Mouse (Mus musculus) right cerebral cortex, postnatal 10 days (tissue): ENCODE measurements at regions not wholly inside any gene's neighbourhood (a gene's known extent, or its start where the extent isn't known, plus 50 kb on each side); places are given as distances from the start of the nearest gene placed in this dataset.

ENCODE experiments used
- DNase-seq, 2 experiments: peaks; one replicate each; pipeline ENCODE4 v3.0.0; 2021; ENCODE audit warnings: low spot score in 2 of 2

DNA sequence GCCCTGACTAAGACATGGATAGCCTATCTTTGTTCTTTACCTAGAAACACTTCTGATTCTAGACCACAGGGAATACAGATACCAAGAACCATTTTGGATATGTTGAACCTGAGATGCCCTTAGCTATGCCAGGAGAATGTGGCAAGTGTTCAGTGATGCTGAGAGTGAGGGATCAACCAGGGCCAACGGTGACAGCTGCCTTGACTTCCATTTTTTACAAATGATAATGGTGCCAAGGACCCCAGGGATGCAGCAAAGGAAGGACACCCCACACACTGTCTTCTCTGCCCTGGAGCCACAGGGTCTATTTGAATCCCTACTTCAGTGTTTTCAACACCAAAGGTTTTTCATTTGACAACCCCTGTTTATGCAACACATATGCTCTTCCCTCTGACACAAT is 174.4 kb downstream of the Gsdmc2 start:
- no peak for DNase-seq

DNA sequence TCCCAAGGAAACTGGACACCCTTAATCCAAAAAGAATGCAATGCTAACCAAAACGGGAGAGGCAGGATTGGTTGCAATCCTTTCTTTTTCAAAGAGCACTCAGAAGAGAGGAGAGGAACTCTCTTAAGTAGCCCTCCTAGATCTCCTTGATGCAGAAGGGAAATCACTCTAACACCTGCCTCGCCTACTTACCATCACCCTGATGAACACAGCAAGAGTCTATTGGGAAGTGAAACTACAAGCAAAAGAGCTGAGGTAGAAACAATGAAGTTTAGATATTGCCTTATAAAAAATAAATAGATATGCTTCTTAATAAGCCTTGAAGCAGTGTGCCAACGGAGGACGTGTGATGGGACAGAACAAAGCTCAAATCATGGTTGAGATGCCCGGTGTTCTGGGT is 177.4 kb downstream of the Gsdmc2 start:
- DNase-seq, result no peak

DNA sequence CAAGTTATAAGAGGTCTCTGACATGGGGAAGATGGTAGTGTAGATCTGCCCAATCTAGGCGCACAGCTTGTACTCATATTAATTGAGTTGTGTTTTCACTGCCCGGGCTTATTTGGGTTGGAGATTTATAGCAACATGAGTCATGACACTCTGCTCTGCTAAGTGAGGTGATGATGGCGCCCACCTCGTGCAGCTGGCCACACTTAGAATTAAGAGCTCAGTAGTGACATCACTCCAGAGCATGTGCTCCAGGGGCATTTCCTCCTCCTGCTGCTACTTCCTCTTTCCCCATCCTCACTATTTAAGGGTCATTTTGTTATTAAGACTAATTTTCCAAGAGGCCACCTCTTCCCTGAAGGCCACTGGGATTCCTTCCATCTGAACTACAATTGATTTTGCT is 179.5 kb downstream of the Gsdmc2 start:
- DNase-seq, result no peak

DNA sequence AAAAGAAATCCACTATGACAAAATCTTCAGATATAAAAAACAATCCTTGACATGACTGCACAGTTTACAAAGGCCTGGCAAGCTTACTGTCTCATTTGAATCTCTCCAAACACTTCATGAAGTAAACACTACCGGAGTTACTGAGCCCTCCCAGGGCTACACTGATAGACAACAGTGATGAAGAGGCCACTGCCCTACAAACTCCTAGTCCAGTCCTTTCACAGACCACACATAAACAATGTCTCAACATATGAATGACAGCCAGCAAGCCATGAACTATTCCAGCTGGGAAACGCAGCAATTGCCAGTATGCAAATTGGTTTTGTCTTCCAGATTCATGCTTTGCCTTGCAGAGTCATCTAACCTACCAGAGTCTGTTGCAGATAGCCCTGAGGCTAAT is 180.1 kb downstream of the Gsdmc2 start:
- no peak for DNase-seq

DNA sequence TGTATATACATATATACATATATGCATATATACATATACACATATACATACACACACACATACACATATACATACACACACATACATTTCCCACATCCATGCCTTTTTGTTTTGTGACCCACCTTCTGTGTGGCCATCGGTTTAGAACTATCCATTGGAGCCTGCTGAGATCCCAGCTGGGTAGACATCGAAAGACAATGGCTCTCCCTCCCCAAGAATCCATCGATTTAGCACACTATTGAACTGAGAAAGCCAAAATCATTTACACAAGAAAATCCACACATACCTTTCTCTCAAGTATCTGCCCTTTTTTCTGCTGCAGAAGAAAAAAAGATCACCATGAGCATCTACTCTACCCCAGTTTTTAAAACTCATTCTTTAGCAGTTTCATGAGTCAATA is 182.8 kb downstream of the Gsdmc2 start:
- DNase-seq, result no peak

DNA sequence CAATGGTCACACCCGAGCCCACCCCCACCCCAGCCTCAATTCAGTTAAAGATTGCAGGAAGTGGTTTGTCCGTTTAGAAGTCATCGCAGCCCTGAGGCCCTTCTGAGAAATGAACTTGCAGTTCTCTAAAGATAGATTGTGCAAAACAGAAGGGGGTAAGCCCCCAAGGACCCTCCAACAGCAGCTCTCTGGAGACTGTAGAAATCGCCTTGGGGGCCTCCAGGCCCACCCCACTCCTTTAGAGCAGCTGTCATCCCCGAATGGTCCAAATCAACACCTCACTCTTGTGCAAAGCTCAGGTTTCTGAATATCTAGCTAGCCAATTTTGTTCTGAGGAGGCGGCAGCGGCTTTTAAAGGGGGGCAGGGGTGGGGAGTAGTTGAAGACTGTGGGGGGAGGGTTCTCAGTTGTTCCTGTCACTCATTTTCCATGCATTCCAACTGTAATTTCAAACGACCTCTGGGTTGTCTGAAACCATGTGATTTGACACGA is 186.9 kb downstream of the Gsdmc2 start:
- no peak for DNase-seq

DNA sequence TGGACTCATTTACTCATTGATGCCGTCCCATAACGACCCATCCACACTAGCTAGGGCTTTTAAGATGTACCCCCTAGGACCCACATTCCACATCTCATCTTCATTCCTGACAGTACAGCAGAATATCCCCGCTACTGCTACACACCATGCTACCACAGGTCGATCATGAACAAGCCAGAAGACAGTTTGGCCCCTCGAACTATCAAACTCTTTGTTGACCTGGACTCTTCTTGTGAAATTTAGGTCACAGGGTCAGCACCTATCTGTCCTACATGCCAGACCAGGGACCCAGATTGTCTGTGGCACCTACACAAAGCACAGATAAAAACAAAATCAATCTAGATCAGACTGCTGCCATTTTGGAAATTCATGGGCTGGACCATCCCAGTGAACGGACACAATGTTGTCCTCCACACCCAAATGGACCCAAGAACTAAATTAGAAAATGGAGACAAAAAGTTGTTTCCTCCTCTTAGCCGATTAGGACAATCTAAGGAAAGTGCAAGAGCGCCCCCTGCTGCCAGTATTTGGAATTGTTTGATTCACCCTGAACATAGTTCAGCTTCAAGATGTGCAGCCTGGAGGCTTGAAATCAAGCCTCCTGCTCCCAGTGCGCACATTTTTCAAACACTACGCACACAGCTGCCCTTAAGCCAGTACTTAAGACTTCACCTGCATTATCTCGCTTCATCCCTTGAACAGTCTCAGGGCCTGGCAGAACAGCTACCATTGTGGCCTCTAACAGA is 192.6 kb downstream of the Gsdmc2 start:
- peak; percentile 86 to 93 for DNase-seq

DNA sequence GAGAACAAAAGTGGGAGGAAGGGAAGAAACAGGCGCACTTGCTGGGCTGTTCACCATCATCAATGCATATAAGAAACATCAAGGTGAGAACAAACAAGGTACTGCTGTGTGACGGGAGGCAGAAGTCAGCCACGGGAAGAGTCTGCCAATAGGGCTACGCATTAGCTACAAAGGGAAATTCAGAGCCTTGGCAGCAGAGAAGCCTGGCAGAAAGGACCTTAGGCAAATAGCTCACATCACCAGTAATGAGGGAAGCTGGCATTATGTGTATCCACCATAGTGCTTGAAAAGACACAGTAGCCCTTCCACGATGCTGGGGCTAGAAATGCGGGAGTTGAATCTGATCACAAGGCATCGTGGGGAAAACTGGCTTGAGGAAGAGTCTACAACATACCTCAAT is 193.9 kb downstream of the Gsdmc2 start:
- DNase-seq, result no peak

DNA sequence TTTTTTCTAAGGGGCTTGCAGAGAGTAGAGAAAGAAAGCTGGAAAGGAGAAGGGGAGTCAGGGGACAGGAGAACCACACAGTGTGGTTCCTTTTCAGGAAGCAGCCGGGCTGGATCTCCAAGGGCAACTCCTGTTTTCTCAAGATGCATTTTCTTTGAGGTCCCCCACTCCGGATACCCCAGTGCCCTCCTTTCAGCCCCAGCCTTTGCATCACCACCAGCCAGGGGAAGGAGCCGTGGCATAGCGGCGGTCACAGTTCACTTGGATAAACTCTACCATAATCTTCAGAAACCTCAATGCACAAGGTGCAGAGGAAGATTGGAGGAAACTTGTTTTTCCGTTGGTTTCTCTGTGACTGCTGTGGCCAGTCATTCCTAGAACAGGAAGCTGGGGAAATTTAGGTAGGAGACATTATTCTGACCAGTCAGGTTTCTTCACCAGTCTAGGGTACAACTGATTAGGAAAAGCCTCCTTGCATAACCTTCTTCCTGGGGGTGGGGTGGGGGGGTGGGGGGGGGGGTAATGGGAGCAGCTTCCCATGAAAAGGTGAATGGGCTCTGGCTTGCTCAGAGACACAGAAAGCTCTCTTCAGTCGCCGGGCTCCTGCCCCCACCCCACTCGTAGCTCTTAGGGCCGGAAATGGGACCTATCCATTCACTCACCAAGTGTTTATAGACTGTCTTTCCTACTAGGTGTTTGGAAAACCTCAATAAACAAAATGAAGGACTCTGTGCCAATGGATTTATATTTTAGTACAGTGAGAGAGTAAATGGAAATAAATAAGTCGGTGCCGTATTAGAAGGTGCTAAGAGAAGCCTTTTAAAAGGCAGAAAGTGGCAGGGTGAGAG is 196.6 kb downstream of the Gsdmc2 start:
- DNase-seq, result no peak

DNA sequence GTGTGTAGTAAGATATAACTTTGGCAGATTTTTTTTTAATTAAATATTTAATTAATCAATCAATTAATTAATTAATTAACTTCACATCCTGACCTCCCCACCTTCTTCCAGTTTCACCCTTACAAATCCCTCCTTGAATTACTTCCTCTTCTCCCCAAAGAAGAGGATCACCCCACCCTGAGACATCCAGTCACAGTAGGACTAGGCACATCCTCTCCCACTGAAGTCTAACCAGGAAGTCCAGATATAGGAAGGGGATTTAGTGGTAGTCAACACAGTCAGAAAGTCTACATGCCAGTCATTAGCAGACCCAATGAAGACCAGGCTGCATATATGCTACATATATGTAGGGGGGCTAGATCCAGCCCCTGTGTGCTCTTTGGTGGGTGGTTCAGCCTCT is 220.2 kb downstream of the Gsdmc2 start:
- DNase-seq, result no peak

DNA sequence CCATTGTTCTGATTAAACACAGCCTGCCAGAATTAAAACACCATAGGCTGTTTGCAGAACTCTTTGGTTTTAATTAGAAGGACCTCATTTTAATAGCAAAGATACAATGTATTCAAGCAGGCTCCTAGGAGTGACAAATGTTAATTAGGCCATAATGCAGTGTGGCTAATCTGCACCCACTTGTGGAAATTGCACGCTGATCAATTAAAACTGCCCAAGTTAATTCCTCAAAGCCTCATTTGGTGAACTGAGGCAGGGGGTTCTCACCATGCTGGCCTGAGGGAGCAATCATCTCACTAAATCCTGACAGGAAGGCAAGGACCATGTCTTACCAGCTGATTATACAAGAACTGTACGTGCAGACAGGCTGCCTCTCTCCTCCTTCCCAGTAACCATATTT is 220.7 kb downstream of the Gsdmc2 start:
- no peak for DNase-seq

DNA sequence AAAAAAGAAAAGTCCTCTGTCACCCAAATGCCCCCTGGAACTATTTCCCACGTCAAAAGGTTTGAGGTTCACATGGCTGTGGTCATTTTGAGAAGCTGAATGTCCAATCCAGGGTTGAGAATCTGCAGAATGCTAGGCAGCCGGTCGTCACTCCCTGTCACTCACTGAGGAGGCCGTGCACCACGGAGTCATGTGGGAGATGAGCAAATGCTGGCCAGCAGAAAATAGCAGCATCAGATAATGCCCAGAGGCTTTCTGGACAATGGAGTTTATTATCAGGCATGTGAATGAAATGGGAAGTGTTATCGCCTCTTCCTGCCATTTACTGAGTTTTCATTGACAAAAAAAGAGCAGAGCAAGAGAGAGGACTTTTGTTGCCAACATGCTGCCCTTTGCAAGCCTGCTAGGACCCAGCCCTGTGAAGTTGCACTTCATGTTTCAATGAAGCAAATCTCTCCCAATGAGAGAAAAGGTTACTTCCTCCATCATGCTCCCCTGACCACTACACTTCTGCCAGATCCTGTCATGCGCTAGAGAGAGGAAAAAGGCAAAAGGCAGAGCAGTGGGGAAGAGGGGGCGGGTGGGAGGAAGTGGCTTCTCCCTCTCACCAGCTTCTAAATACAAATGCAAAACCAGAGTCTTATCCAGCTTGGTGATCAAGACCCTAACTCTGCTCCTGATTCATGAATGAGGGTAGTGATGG is 228.3 kb downstream of the Gsdmc2 start:
- no peak for DNase-seq

DNA sequence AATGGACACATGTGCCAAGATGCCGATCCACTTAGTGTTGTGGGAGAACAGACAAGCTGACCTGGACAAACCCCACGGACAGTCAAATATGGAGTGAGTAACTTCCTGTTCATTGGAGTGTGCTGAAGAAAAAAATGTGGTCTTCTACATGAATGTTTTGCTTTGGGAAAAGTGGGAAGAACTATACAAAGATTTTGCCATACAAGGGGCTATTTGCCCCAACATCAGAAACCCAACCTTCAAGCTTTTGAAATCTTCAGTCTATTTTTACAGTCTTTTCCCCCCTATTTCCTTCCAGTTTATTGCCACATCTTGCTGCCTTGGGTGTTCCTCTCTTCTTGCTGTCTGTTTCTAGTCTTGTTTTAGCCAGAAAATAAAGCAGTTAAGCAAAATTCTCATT is 230.8 kb downstream of the Gsdmc2 start:
- DNase-seq, result no peak

DNA sequence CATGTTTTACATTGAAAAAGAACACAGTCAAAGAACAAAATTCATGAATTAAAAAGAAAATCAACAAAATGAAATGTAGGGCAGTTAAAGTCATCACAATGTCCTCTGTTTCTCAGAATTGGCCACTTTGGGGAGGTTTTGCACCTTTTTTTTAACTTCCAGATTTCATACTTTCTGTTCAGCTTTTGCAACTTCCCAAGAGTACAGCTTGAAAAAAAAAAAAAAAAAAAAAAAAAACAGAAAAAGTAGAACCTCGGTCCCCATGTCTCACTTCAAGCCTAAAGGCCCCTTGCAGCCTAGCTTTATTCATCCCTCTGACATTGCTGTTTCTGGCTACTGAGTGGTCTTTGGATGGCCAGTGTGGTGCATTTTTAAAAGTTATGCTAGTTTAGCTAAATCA is 231.9 kb downstream of the Gsdmc2 start:
- no peak for DNase-seq

DNA sequence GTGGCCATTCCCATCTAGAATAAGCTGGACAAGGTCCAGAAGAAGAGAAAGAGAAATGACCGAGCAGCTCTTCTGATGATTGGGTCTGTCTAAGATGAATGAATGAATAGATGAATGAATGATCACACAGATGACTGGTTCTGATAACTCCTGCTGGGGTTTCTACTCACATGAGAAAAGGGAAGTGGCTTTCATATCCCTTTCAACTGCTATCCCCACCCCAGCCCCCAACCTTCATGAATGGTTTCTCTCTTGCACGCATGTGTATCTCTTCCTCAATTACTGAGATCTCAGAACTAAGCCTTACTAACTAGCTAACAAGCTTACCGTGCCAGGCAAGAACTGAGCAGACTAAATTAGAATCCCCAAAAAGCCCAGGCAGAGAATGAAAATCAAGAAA is 233.8 kb downstream of the Gsdmc2 start:
- DNase-seq, result no peak

DNA sequence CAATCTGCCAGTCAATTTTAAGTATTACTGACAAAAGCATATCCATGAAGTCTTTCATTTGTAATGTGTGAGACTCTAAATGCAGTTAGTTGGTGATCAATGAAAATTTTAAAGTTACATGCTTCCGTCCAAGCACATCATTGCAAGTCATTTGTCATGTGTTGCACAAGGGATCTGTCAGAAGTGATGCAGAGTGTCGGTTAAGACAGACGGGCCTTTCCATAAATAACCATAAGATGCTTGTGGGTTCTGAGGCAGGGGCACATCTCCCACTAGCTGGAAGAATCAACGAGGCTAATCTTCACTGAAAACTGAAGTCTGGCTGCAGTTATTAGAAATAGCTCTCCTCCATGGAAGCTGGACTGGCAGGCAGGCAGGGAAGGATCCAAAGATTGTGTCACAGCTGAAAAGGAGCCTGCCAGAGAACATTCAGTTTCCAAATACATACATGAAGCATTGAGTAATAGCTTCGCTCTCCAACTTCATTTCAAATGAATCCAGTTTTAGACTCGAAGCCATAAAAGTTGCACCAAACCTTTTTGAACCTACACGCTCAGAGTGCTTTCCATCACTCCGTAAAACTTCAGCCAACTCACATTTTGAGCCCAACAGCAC is 241.8 kb downstream of the Gsdmc2 start:
- DNase-seq, result no peak

DNA sequence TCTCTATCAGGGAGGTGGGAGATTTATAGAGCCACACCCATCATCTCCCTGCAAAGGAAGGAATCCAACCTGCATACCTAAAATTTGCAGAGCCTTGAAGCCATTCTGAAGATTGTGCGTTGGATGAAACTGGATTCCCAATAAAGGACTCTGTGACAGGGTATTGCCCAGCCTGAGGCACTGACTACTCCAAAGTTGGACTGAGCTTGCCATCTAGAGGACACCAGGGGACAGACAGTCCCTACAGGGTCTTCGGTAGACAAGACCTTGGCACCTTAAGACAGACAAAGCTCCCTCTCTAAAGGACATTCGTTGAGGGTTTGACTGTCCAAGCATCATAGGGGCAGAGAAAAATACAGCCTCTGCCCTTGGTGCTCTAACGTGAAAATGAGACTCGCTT is 243.4 kb downstream of the Gsdmc2 start:
- peak; percentile 57 to 60 for DNase-seq

DNA sequence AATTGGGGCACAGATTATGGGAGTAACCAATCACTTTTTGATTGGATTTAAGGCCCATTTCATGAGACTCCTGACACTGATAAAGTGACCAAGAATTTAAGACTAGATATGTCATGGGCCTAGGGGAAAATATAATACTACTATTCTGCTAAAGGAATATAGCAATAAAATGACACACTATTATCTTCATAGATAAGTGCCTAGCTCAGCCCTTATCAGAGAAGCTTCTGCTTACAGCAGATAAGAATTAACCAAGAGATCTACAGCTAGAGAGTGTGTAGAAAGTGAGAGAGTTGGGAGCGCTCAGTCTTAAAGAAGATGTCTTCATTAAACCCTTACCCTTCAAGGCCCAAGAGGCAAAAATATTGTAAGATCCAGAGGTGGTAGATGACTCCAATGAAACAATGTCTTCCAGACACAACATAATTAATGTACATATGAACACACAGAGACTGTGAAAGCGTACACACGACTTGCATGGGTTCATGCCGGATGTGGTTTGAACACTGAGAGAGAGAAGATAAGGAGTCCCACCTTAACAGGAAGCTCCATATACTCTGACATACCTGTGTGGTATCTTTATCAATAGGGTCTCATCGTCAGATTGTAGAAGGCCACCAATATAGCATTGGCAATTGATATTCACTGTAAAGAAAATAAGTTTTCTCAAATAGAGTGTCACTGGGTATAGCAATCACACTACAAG is 252.1 kb downstream of the Gsdmc2 start:
- DNase-seq, result no peak

DNA sequence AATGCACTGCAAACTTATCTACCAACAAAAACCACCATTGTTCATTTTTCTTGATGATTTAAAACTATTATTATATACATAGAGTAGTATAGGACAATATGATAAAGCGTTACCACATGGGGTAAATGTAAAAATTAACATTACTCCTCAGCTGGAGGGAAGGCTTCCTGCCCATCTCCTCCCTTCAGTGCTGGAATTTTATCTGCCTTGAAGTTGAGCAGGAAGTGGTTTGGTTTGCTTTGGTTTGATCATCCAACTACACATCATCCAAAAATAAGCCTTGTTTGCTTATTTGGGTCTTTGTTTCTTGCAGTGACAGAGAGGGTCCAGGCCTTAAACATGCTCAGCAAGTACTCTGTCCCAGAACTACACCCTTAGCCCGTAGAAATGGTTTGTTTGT is 285.7 kb downstream of the Gsdmc2 start:
- DNase-seq, result no peak

DNA sequence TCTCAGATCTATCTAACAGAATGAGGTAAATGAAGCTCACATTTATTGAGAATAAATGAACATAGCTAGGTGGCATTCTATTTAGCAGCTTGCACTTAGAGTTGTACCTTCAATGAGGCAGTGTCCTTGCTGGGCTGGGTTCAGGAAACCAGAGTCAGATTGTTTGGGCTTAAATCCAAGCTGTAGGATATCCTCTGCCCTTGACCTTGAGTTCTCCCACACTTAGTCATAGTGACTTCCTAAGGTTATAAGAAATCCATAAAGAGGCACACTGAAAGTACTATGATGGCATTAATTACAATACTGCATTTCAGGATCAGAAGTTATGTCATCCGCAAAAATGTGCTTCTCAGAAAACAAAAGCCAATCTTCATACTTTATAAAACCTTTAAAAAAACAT is 286.3 kb downstream of the Gsdmc2 start:
- no peak for DNase-seq

DNA sequence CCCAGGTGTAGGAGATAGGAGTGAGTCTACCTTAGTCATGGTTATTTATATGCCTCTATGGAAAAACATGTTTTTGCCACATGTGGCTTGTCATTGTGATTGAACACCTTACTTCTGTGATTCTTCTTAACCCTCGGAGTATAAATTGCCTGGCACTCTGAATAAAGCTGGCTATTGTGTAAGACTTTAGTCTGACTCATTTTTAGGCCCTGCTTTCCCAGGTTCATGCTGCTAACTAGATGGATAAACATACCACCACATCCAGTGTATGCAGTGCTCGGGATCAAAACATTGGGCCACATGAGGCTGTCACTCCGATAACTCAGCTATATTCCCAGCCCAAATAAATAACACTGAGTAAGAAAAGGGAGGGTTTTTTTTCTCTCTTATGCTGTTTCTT is 287.2 kb downstream of the Gsdmc2 start:
- DNase-seq, result no peak
